Mouse (Mus musculus) liver, embryonic 14 days (tissue): ENCODE measurements around the gene Asb4. TPM values are rescaled to one million over a fixed set of nuclear protein-coding genes. Genes with fewer than 3 reads are reported as not detected.

Experiments used
- polyA plus RNA-seq: library from polyadenylated mRNA; depleted of rRNA; stranded (reverse); fragments of >200 nt; gene quantifications from 2 replicates; pipeline ENCODE4 v1.2.3, GENCODE M21; 2012; rRNA removed

The Asb4 gene
- 4.3 TPM in 2 replicates for polyA plus RNA-seq

DNA sequence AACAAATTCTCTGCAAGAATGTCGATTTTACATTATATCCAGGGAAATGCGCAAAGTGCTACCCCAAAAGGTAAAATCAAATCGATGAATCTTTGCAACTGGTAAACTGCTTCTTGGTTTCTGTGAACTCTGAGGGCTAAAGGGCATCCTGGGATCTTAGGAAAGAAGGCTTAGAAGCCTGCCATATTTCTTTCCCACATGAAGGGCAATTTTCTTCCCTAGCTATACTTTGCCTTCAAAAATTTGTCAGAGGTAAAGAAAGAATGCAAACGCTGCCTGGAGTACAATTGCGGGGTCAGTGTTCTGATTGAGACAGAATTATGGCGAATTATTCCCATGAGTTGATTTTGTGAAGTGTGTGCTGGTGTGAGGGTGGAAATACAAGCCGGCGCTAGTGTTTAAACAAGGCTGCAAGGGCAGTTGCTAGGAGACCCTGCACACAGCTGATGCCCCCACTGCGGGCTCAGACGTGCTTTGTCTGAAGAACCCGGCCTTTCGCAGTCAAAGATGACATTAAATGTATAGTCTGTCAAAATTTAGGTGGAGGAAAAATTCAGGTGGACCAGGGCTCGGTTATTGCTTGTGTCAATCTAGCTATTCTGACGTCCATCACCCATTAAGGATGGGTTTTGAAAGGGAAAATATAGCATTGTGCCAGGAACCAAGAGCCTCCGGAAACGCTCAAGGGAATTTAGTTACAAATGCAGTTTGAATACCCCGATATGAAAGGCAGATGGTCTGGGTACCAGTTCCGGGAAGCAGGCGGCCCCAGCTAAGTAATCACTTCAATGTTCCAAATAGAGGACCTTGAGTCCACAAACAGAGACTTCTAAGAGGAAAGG lies at the start of gene Asb4:
Asb4 (plus strand) TSS at position 51 of the 842 bp plus-strand sequence.

Other genes starting within 250 kb of the Asb4 start
- gene Pon1, start 189.4 kb upstream of the Asb4 start, polyA plus RNA-seq, result 2.2 and 2.3 TPM in 2 replicates
- 7.7 and 8.8 TPM in 2 replicates for gene Pon3, start 127.1 kb upstream of the Asb4 start, polyA plus RNA-seq
- 26.3 and 33.3 TPM in 2 replicates for gene Pon2, start 84.9 kb upstream of the Asb4 start, polyA plus RNA-seq
- 0.68 and 0.75 TPM in 2 replicates for gene Pdk4, start 112.9 kb downstream of the Asb4 start, polyA plus RNA-seq